Mouse (Mus musculus) neural tube, embryonic 14.5 days (tissue): Measurements from ENCODE around the gene Mettl14. TPM values are rescaled to one million over a fixed set of nuclear protein-coding genes. Genes with fewer than 3 reads are reported as not detected.
"Not testable (repeated sequence)": the region's sequence is repeated elsewhere in the genome, so short reads cannot be mapped to it uniquely, and the experiment has no call there.

ENCODE experiments used
- ATAC-seq: fragments of 200-750 bp; cut with Nextera tagmentation; 2 replicates; pipeline ENCODE4 v1.8.0; 2017; ENCODE audit warnings: low read depth, mild to moderate bottlenecking, moderate TSS enrichment, moderate library complexity
- H3K27ac ChIP-seq: fragments of 300-500 bp; sonication (generic); 2 replicates; pipeline ENCODE4 v1.5.1; 2014; ENCODE audit warnings: low read depth, mild to moderate bottlenecking, control low read depth, low read length, moderate library complexity, mixed read lengths
- H3K27me3 ChIP-seq: fragments of 300-500 bp; sonication (generic); 2 replicates; pipeline ENCODE4 v1.6.1; 2014; ENCODE audit warnings: low read length; ENCODE audit not compliant: control insufficient read depth, insufficient read depth
- H3K36me3 ChIP-seq: fragments of 300-500 bp; sonication (generic); 2 replicates; pipeline ENCODE4 v1.6.1; 2014; ENCODE audit warnings: low read length, mixed read lengths; ENCODE audit not compliant: control insufficient read depth, insufficient read depth
- H3K4me1 ChIP-seq: fragments of 300-500 bp; sonication (generic); 2 replicates; pipeline ENCODE4 v1.6.1; 2014; ENCODE audit warnings: low read length; ENCODE audit not compliant: control insufficient read depth, insufficient read depth
- H3K4me2 ChIP-seq: fragments of 300-500 bp; sonication (generic); 2 replicates; pipeline ENCODE4 v1.6.1; 2014; ENCODE audit warnings: mild to moderate bottlenecking, low read depth, low read length, control low read depth
- H3K4me3 ChIP-seq: fragments of 300-500 bp; sonication (generic); 2 replicates; pipeline ENCODE4 v1.5.1; 2014; ENCODE audit warnings: low read depth, low read length, control low read depth, mixed read lengths
- H3K9ac ChIP-seq: fragments of 300-500 bp; sonication (generic); replicated peaks from 2 replicates; pipeline ENCODE4 v1.6.1; 2014; ENCODE audit warnings: low read depth, mild to moderate bottlenecking, control low read depth, low read length, mixed read lengths
- H3K9me3 ChIP-seq: fragments of 300-500 bp; sonication (generic); 2 replicates; pipeline ENCODE4 v1.6.1; 2016; ENCODE audit warnings: low read length; ENCODE audit not compliant: control insufficient read depth
- WGBS: fragments of 180-500 bp; shearing (Covaris S2); extraction: QIAGEN DNeasy Blood & Tissue Kit; methylation state at CpG from one replicate; pipeline ENCODE4 v1.1.7; 2014; 5-methylcytosine and 5-hydroxymethylcytosine counted together
- polyA plus RNA-seq: library from polyadenylated mRNA; unstranded; fragments of >200 nt; fragmentation: Nextera tagmentation; extraction: Ambion mirVana; gene quantifications from 2 replicates; pipeline ENCODE4 v1.2.1, GENCODE M21; 2014

Gene Mettl14
- polyA plus RNA-seq, 1 experiment from 2014 or later, result 16.6 TPM

DNA sequence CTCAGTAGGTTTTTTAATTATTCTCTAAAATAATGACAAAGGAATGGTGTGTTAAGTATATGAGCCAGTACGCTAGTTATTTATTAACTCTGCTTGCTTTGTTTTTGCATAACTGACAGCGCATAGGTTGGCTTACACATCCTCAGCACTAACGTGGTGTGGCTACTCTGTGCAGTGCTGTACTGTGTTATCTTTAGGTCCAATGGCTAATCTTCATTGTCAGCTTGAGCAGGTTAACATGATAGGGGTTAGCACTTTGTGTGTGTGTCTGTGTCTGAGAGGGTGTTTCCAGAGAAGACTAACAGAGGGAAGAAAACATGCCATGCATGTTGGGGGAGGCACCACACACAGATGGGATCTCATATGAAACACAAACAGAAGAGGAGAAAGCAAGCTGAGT lies 19.0 kb upstream of the Mettl14 start:
- H3K4me2 ChIP-seq, result no peak overlapping the region
- 80% methylated on average over 3 of the region's 3 CpGs for WGBS

DNA sequence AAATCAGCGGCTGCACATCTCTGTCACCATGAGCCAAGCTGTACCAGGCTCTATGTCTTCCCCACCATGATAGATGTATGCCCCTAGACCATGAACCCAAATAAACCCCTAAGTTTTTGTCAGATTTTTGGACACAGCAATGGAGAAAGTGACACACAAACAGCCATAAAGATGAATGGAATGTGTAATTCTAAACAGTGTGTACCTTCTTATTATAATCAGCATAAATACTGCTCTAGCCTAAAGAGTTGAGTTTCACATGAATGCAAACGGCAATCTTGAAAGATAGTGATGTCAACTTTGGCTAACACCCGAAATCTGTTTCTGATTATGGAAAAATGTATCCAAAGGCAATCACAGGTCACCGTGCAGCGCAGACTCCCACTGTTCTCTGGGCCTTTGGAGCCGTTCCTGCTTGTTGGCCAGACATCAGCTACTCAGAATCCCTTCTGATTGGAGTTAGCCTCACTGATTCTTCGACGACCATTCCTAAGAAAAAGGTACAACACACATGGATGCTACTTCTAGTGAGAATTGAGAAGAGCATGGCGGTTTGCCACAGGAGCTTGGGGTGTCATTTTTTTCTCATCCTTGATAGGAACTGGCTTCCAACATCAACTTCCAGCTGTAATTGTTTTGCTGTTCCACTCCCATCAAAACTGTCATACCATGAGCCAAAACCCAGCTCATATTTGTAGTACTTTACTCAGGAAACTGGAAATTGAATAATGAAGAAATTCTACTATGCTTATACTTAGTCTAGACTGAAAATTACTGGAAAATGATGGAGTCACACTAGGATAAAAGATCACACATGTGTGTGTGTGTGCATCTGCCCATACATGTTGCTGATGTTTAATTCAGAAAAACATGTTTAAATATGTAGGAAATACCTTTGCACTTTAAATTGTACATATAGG lies 11.9 kb upstream of the Mettl14 start:
- no peak overlapping the region for H3K27ac ChIP-seq
- no peaks in the 10 kb centered on the region for H3K9me3 ChIP-seq
- no peak overlapping the region for H3K4me3 ChIP-seq
- H3K4me2 ChIP-seq, result no peak overlapping the region
- H3K36me3 ChIP-seq, result no peaks in the 10 kb centered on the region
- no peak overlapping the region for H3K9ac ChIP-seq
- ATAC-seq, result no peak
- no peaks in the 10 kb centered on the region for H3K4me1 ChIP-seq
- H3K27me3 ChIP-seq, result no peaks in the 10 kb centered on the region
- WGBS, result 82% methylated on average over 9 of the region's 9 CpGs

More for the DNA sequence above, 19.0 kb upstream of the Mettl14 start:
- no peak for ATAC-seq
- Histone ChIP-seq H3K4me1 (no peaks in the 10 kb centered on the region), H3K36me3 (no peaks in the 10 kb centered on the region), H3K27ac (no peak overlapping the region), H3K9me3 (no peaks in the 10 kb centered on the region), H3K4me3 (no peak overlapping the region), H3K9ac (no peak overlapping the region), H3K27me3 (no peaks in the 10 kb centered on the region)

DNA sequence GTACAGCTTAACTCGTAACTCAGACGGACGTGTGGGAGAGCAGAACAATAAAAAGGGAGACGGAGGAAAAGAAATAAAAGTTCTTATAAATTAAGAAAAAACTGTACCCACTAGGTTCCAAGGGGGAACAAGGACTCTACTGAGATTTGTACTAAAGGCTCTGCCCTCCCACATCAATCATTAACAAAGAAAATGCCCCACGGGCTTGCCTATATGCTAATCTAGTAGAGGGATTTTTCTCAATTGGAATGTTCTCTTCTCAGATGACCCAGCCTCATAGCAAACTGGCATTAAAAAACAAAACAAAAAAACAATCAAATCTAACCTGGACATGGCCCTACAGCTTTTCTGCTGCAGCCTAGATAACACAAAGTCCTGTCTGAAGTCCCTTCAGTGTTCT lies 9.7 kb upstream of the Mettl14 start:
- no peak overlapping the region for H3K4me2 ChIP-seq
- H3K9me3 ChIP-seq, result no peaks in the 10 kb centered on the region
- ATAC-seq, result no peak
- H3K9ac ChIP-seq, result no peak overlapping the region
- H3K4me1 ChIP-seq, result no peaks in the 10 kb centered on the region
- no peak overlapping the region for H3K27ac ChIP-seq
- 74% methylated on average over 5 of the region's 5 CpGs for WGBS
- no peak overlapping the region for H3K4me3 ChIP-seq
- no peaks in the 10 kb centered on the region for H3K27me3 ChIP-seq
- no peaks in the 10 kb centered on the region for H3K36me3 ChIP-seq

DNA sequence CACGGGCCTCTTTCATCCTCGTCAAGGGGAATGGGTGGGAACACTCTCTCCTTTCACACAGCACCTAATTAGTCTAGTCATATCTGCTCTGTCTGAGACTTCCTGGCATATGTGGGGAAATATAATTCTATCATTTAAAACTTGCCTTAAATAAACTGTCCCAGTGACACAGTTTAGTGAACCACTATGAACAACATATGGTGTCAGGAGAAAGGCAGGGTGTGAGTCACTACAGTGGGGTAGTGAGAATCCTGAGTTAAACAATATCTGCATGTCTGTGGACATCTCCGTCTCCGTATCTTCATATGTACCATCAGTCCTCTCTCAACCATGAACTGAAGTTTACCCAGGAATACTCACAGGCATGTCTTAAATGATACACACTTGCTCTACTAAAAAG lies 5.3 kb upstream of the Mettl14 start:
- Histone ChIP-seq H3K27me3 (no peaks in the 10 kb centered on the region), H3K4me2 (no peak overlapping the region), H3K9me3 (no peaks in the 10 kb centered on the region), H3K27ac (no peak overlapping the region), H3K4me3 (no peak overlapping the region), H3K36me3 (no peaks in the 10 kb centered on the region), H3K4me1 (no peaks in the 10 kb centered on the region), H3K9ac (no peak overlapping the region)
- no peak for ATAC-seq
- 83% methylated on average over 4 of the region's 4 CpGs for WGBS

DNA sequence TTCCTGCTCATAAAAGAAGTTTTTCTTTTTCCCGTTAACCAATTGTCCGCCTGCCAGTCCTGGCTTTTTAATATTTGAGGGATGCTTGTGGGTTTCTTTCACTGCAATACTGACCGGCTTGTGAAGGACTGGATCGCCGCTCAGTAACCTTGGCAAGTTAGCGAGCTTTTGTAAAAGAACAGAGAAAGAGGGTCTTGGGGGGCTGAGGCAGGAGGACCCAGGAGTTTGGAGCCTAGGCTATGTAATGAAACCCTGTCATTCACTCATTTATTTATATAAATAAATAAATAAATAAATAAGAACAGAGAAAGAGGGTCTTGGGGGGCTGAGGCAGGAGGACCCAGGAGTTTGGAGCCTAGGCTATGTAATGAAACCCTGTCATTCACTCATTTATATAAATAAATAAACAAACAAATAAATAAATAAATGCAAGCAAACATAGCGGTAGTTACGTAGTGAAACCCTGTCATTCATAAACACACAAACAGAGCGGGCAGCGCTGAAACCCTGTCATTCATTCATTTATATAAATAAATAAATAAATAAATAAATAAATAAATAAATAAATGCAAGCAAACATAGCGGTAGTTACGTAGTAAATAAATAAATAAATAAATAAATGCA lies 361 bp upstream of the Mettl14 start:
- Histone ChIP-seq H3K4me3 (peak overlapping the region; percentile 69), H3K9ac (peak overlapping the region; percentile 8; the same call in 1 of the 2 replicates), H3K4me1 (peaks cover 14% of the 10 kb centered on the region), H3K27ac (peak overlapping the region; percentile 85), H3K4me2 (peak overlapping the region; percentile 55)
- H3K36me3 ChIP-seq, H3K9me3 ChIP-seq, H3K27me3 ChIP-seq: not testable (repeated sequence)
- WGBS, result 15% methylated on average over 12 of the region's 12 CpGs
- ATAC-seq, result peak; percentile 82

DNA sequence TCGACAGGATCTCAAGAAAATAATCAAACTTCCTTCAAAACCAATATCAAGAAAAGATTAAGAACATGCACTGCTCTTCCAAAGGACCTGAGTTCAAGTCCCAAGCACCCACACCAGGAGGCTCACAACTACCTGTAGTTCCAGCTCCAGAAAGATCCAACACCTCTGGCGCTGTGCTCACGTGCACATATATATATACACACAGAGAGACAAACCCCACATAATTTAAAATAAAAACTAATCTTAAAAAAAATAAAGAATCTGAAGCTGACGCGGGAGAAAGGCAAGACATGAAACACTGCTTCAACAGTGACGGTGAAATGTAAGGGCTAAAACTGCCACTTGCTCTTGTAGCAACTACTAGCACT lies 806 bp downstream of the Mettl14 start:
- ATAC-seq, result peak; percentile 6; the same call in 1 of the 2 replicates
- Histone ChIP-seq H3K4me3 (peak overlapping the region; percentile 69), H3K4me1 (peaks cover 14% of the 10 kb centered on the region), H3K9me3 (no peaks in the 10 kb centered on the region), H3K36me3 (0 out of 2 replicates have a peak, but pooled peaks cover 3% of the 10 kb centered on the region), H3K27me3 (no peaks in the 10 kb centered on the region), H3K9ac (peak overlapping the region; percentile 59; the same call in 1 of the 2 replicates), H3K27ac (peak overlapping the region; percentile 85; the same call in 1 of the 2 replicates), H3K4me2 (peak overlapping the region; percentile 81)
- 9% methylated on average over 6 of the region's 6 CpGs for WGBS

DNA sequence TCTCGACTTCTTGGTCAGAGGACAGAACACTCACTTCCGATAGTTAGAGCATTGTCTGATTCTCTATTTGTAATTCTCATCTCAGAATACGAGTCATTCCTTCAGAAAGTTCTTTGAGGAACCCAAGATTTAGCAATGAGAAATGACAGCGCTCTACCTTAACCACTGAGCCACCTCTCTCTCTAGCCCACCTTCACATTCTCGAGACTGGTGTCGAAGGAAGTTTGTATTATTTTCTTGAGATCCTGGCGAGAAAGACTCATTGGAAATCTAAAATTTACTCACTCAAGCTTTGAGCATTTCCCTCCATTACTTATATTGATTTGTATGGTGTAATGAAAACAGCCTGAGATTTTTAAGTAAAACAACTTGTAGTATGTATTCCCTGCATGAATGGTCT lies 1.5 kb downstream of the Mettl14 start:
- WGBS, result 91% methylated on average over 7 of the region's 7 CpGs

DNA sequence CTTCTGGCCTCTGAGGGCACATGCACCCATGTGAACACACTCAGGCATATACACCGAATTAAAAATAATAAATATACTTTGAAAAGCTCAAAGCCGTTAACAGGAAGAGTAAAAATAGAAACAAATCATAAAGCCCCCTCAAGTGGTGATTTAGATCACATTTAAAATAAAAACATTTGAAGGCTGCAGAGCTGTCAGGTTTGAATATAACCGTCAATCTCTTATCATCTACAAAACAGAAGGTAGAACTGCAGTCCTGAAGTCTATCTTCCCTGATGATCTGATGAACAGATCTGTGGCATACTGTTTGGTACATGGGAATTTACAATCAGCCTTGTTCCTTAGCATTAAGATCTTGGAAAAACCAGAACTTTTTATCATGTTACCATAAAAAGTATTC lies 9.3 kb downstream of the Mettl14 start:
- Histone ChIP-seq H3K9me3 (no peaks in the 10 kb centered on the region), H3K4me2 (no peak overlapping the region), H3K4me3 (no peak overlapping the region), H3K9ac (no peak overlapping the region), H3K27me3 (no peaks in the 10 kb centered on the region), H3K36me3 (0 out of 2 replicates have a peak, but pooled peaks cover 3% of the 10 kb centered on the region), H3K27ac (no peak overlapping the region), H3K4me1 (no peaks in the 10 kb centered on the region)
- WGBS, result 96% methylated on average over 3 of the region's 3 CpGs
- no peak for ATAC-seq

More for the DNA sequence above, 1.5 kb downstream of the Mettl14 start:
- H3K4me1 ChIP-seq, result peaks cover 14% of the 10 kb centered on the region
- H3K9ac ChIP-seq, result no peak overlapping the region
- peak overlapping the region; percentile 69; the same call in 1 of the 2 replicates for H3K4me3 ChIP-seq
- peak overlapping the region; percentile 81 for H3K4me2 ChIP-seq
- no peak overlapping the region for H3K27ac ChIP-seq
- ATAC-seq, result no peak
- H3K36me3 ChIP-seq, result 0 out of 2 replicates have a peak, but pooled peaks cover 3% of the 10 kb centered on the region
- no peaks in the 10 kb centered on the region for H3K9me3 ChIP-seq
- no peaks in the 10 kb centered on the region for H3K27me3 ChIP-seq
